Mouse (Mus musculus): ENCODE results near the gene Nmt2. TPM values are rescaled to one million over a fixed set of nuclear protein-coding genes. Genes with fewer than 3 reads are reported as not detected.

Gene Nmt2
- polyA plus RNA-seq, 1 experiment from 2014 or later, result 126 TPM

- no peak overlapping the region for H3K9ac ChIP-seq (replicated peaks; ENCODE audit: low read depth, low read length)
- H3K27me3 ChIP-seq (replicated peaks; ENCODE audit: control insufficient read depth, insufficient read depth, low read length), result no peaks in the 10 kb centered on the region
- H3K36me3 ChIP-seq (ENCODE audit: control insufficient read depth, insufficient read depth), result peaks cover 9% of the 10 kb centered on the region; the same call in 1 of the 2 replicates
- no peak overlapping the region for H3K27ac ChIP-seq (ENCODE audit: low read length)
- H3K9me3 ChIP-seq (ENCODE audit: control insufficient read depth, low read length), result no peaks in the 10 kb centered on the region
- WGBS, result 85% methylated on average over 3 of the region's 3 CpGs
- no peaks in the 10 kb centered on the region for H3K4me1 ChIP-seq (replicated peaks; ENCODE audit: control insufficient read depth, insufficient read depth, low read length)
- no peak overlapping the region for H3K4me3 ChIP-seq (replicated peaks; ENCODE audit: low read length)
- no peak for ATAC-seq
- no peak overlapping the region for H3K4me2 ChIP-seq (ENCODE audit: low read length)
Observed at GRCm38 (mm10) chr2:3305426-3306025, 21.5 kb downstream of the Nmt2 start.

GRCm38 (mm10) chr2:3323132-3323531 is 39.1 kb downstream of the Nmt2 start:
- no peak overlapping the region for H3K27ac ChIP-seq (ENCODE audit: low read length)
- no peaks in the 10 kb centered on the region for H3K9me3 ChIP-seq (ENCODE audit: control insufficient read depth, low read length)
- no peaks in the 10 kb centered on the region for H3K4me1 ChIP-seq (replicated peaks; ENCODE audit: control insufficient read depth, insufficient read depth, low read length)
- WGBS, result 89% methylated on average over 2 of the region's 2 CpGs
- ATAC-seq, result no peak
- H3K4me3 ChIP-seq (replicated peaks; ENCODE audit: low read length), result no peak overlapping the region
- H3K4me2 ChIP-seq (ENCODE audit: low read length), result no peak overlapping the region
- peaks cover 36% of the 10 kb centered on the region for H3K36me3 ChIP-seq (ENCODE audit: control insufficient read depth, insufficient read depth)
- H3K27me3 ChIP-seq (replicated peaks; ENCODE audit: control insufficient read depth, insufficient read depth, low read length), result no peaks in the 10 kb centered on the region
- no peak overlapping the region for H3K9ac ChIP-seq (replicated peaks; ENCODE audit: low read depth, low read length)

GRCm38 (mm10) chr2:3324381-3325130 is 40.5 kb downstream of the Nmt2 start:
- WGBS, result 94% methylated on average over 7 of the region's 7 CpGs
- Histone ChIP-seq H3K27me3 (replicated peaks; ENCODE audit: control insufficient read depth, insufficient read depth, low read length) (no peaks in the 10 kb centered on the region), H3K4me1 (replicated peaks; ENCODE audit: control insufficient read depth, insufficient read depth, low read length) (no peaks in the 10 kb centered on the region), H3K4me3 (replicated peaks; ENCODE audit: low read length) (no peak overlapping the region), H3K27ac (ENCODE audit: low read length) (no peak overlapping the region), H3K4me2 (ENCODE audit: low read length) (no peak overlapping the region), H3K9me3 (ENCODE audit: control insufficient read depth, low read length) (no peaks in the 10 kb centered on the region), H3K9ac (replicated peaks; ENCODE audit: low read depth, low read length) (no peak overlapping the region), H3K36me3 (ENCODE audit: control insufficient read depth, insufficient read depth) (peaks cover 42% of the 10 kb centered on the region)
- ATAC-seq, result no peak

DNA sequence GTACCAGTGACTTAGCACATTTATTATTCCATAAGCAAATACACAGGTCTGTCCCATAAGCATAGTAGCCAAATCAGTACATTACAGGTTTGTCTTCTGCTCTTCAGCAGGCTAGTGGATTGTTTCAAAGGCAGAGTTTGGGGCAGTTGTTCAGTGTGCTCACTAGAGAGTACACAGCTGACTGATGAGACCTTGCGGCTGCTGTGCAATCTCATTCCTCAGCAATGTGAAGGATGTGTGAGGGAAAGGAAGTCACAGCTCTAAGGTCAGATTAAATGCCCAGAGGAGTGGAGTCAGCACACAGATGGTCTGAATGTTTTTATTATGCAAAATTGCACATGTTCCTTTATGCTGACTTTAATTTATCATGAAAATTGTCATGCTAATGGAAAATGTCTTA is 42.5 kb downstream of the Nmt2 start:
- ATAC-seq, result no peak
- H3K27ac ChIP-seq (ENCODE audit: low read length), result no peak overlapping the region
- no peaks in the 10 kb centered on the region for H3K9me3 ChIP-seq (ENCODE audit: control insufficient read depth, low read length)
- peaks cover 36% of the 10 kb centered on the region for H3K36me3 ChIP-seq (ENCODE audit: control insufficient read depth, insufficient read depth)
- H3K4me2 ChIP-seq (ENCODE audit: low read length), result no peak overlapping the region
- H3K9ac ChIP-seq (replicated peaks; ENCODE audit: low read depth, low read length), result no peak overlapping the region
- no peak overlapping the region for H3K4me3 ChIP-seq (replicated peaks; ENCODE audit: low read length)
- peaks cover 9% of the 10 kb centered on the region for H3K4me1 ChIP-seq (replicated peaks; ENCODE audit: control insufficient read depth, insufficient read depth, low read length)
- no peaks in the 10 kb centered on the region for H3K27me3 ChIP-seq (replicated peaks; ENCODE audit: control insufficient read depth, insufficient read depth, low read length)
- WGBS, result 89% methylated on average over 1 of the region's 1 CpGs

DNA sequence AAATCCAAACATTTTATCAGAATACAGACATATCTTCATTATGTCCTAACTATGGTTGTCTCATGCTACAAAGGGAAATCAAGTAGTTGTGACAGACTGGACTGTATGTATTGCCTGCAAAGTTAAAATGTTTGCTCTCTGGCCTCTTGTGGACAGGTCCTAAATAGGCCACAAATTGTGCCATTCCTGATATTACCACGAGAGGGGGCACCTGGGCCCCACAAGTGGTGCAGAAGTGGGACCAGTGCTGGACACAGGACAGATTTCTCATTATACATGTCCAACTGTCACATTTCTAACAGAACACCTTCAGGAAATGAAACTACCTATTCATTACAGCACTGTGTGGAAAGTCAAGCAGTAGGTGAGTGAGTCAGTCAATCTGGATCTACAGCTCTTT is 43.3 kb downstream of the Nmt2 start:
- Histone ChIP-seq H3K9me3 (ENCODE audit: control insufficient read depth, low read length) (no peaks in the 10 kb centered on the region), H3K9ac (replicated peaks; ENCODE audit: low read depth, low read length) (no peak overlapping the region), H3K4me3 (replicated peaks; ENCODE audit: low read length) (no peak overlapping the region), H3K36me3 (ENCODE audit: control insufficient read depth, insufficient read depth) (peaks cover 36% of the 10 kb centered on the region), H3K4me1 (replicated peaks; ENCODE audit: control insufficient read depth, insufficient read depth, low read length) (peaks cover 13% of the 10 kb centered on the region), H3K27me3 (replicated peaks; ENCODE audit: control insufficient read depth, insufficient read depth, low read length) (no peaks in the 10 kb centered on the region), H3K27ac (ENCODE audit: low read length) (no peak overlapping the region), H3K4me2 (ENCODE audit: low read length) (no peak overlapping the region)
- 28% methylated on average over 1 of the region's 1 CpGs for WGBS
- no peak for ATAC-seq

DNA sequence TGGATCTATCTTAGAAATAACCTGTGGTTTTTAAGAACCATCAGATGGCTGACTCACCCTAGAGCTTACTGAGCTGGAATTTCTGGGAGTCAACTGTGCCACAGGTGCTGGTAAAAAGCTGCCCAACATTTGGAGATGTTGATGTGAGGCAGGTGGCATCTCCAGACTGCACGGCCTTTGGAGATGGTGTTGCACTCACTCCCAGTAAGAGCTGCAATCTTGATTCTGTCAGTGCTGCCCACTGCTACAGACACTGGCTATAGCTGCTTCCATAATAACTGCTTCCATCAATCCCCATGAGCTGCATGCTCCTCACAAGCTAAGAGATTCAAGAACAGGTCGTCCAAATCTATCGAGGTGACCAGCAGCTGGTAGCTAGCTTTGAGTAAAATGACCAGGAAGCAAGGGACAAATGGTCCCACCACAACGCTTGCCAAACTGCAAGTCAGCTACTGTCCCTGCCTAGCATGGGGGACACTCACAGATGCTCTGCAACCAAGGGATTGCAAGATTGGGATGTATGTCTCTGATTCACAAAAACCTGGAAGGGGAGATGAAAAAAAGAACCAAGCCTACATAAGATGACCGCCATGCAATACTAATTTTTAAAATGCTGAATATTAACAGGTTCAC is 47.2 kb downstream of the Nmt2 start:
- ATAC-seq, result no peak
- peaks cover 1% of the 10 kb centered on the region for H3K27me3 ChIP-seq (replicated peaks; ENCODE audit: control insufficient read depth, insufficient read depth, low read length)
- H3K4me2 ChIP-seq (ENCODE audit: low read length), result peak overlapping the region; percentile 78
- H3K9me3 ChIP-seq (ENCODE audit: control insufficient read depth, low read length), result no peaks in the 10 kb centered on the region
- H3K4me1 ChIP-seq (replicated peaks; ENCODE audit: control insufficient read depth, insufficient read depth, low read length), result peaks cover 22% of the 10 kb centered on the region
- no peak overlapping the region for H3K27ac ChIP-seq (ENCODE audit: low read length)
- WGBS, result 83% methylated on average over 5 of the region's 5 CpGs
- H3K9ac ChIP-seq (replicated peaks; ENCODE audit: low read depth, low read length), result 0 out of 2 replicates have a peak overlapping the region, but pooled peaks have one; percentile 82
- peak overlapping the region; percentile 76 for H3K4me3 ChIP-seq (replicated peaks; ENCODE audit: low read length)
- peaks cover 15% of the 10 kb centered on the region for H3K36me3 ChIP-seq (ENCODE audit: control insufficient read depth, insufficient read depth)

DNA sequence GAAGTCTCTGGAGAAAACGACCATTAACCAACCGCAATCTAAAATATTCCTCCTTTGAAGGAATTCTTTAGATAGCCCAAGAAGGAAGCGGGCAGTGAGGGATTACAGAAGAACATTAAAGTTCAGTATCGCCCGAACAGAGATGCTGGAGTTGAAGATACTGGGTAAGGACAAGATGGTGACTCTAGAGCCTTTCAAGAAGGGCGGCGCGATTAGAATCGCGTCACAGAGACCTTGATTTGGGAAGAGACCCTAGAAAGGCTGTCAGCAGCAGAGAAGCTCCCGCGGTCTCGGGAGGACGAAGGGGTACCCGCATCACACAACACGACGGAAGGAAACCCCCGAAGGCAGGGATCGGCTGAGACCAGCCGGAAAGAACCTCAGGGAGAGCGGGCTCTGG is 48.0 kb downstream of the Nmt2 start:
- Histone ChIP-seq H3K4me3 (replicated peaks; ENCODE audit: low read length) (peak overlapping the region; percentile 76), H3K4me2 (ENCODE audit: low read length) (peak overlapping the region; percentile 78), H3K27me3 (replicated peaks; ENCODE audit: control insufficient read depth, insufficient read depth, low read length) (peaks cover 3% of the 10 kb centered on the region), H3K36me3 (ENCODE audit: control insufficient read depth, insufficient read depth) (peaks cover 12% of the 10 kb centered on the region), H3K9ac (replicated peaks; ENCODE audit: low read depth, low read length) (peak overlapping the region; percentile 82), H3K9me3 (ENCODE audit: control insufficient read depth, low read length) (no peaks in the 10 kb centered on the region), H3K27ac (ENCODE audit: low read length) (peak overlapping the region; percentile 85), H3K4me1 (replicated peaks; ENCODE audit: control insufficient read depth, insufficient read depth, low read length) (peaks cover 24% of the 10 kb centered on the region)
- 2% methylated on average over 21 of the region's 21 CpGs for WGBS
- ATAC-seq, result no peak

DNA sequence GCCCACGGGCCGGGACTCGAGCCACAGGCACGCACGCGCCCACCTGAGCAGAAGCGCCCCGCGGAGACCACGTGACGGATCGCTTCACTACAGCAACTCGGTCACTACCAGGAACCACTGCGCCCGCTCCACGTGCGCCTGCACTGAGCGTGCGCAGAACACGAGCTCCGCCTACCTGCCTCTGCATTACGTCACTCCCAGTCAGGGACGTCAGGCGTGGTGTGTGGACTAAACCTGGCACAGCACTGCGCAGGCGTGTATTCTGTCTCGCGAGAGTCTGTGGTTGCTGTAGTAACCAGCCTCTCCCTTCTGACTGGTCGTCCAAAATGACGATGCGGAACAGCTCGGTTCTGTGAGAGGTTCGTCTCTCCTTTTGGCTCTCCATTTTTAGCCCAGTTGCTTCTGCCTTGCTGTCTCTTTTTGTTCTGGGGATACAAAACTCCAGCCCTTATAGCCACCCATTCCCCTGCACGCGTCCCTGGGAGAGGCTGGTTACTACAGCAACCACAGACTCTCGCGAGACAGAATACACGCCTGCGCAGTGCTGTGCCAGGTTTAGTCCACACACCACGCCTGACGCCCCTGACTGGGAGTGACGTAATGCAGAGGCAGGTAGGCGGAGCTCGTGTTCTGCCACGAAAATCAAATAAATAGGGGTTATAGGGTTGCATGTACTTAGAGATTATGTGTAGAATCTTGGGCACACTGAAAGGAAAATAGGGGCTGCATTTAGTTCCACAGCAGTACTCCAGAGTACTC is 48.7 kb downstream of the Nmt2 start, which contains the start of gene Rpp38:
Gene Rpp38, minus strand, starts transcription at position 160 of the 759 bp plus-strand sequence.
- Histone ChIP-seq H3K36me3 (ENCODE audit: control insufficient read depth, insufficient read depth) (peaks cover 10% of the 10 kb centered on the region), H3K4me1 (replicated peaks; ENCODE audit: control insufficient read depth, insufficient read depth, low read length) (peaks cover 24% of the 10 kb centered on the region), H3K9ac (replicated peaks; ENCODE audit: low read depth, low read length) (peak within 1 kb of the TSS; percentile 82), H3K9me3 (ENCODE audit: control insufficient read depth, low read length) (no peaks in the 10 kb centered on the region), H3K4me2 (ENCODE audit: low read length) (peak within 1 kb of the TSS; percentile 78), H3K4me3 (replicated peaks; ENCODE audit: low read length) (peak within 1 kb of the TSS; percentile 76), H3K27ac (ENCODE audit: low read length) (peak within 1 kb of the TSS; percentile 85), H3K27me3 (replicated peaks; ENCODE audit: control insufficient read depth, insufficient read depth, low read length) (peaks cover 5% of the 10 kb centered on the region)
- under 1% methylated on average over 45 of the region's 45 CpGs for WGBS
- peak; percentile 97 for ATAC-seq

- Histone ChIP-seq H3K4me2 (ENCODE audit: low read length) (no peak overlapping the region), H3K27me3 (replicated peaks; ENCODE audit: control insufficient read depth, insufficient read depth, low read length) (peaks cover 5% of the 10 kb centered on the region), H3K4me1 (replicated peaks; ENCODE audit: control insufficient read depth, insufficient read depth, low read length) (peaks cover 24% of the 10 kb centered on the region), H3K9ac (replicated peaks; ENCODE audit: low read depth, low read length) (no peak overlapping the region), H3K27ac (ENCODE audit: low read length) (no peak overlapping the region), H3K4me3 (replicated peaks; ENCODE audit: low read length) (no peak overlapping the region), H3K9me3 (ENCODE audit: control insufficient read depth, low read length) (no peaks in the 10 kb centered on the region), H3K36me3 (ENCODE audit: control insufficient read depth, insufficient read depth) (peaks cover 6% of the 10 kb centered on the region)
- ATAC-seq, result no peak
- WGBS, result 93% methylated on average over 12 of the region's 12 CpGs
Observed at GRCm38 (mm10) chr2:3333761-3334160, 49.7 kb downstream of the Nmt2 start.

Data from forebrain, embryonic 16.5 days (tissue).